Mouse (Mus musculus) MEL (cell line): ENCODE measurements around the gene 1600014C10Rik.

Source experiments
- CHD2 ChIP-seq: IDR thresholded peaks from 2 replicates; pipeline ENCODE4 v1.6.1; 2011; ENCODE audit warnings: low read length, improper control_type of control experiment
- CTCF ChIP-seq, 3 experiments: IDR thresholded peaks in 2 of 3; conservative IDR thresholded peaks in 1 of 3; 2 replicates each; pipeline ENCODE4 v1.5.1; 2011 to 2012; ENCODE audit warnings: low read length in 3 of 3, low read depth in 2 of 3, mild to moderate bottlenecking in 2 of 3, improper control_type of control experiment in 1 of 3, inconsistent platforms in 1 of 3, mixed read lengths in 1 of 3, moderate library complexity in 1 of 3; ENCODE audit not compliant: control insufficient read depth in 1 of 3, insufficient read depth in 1 of 3, poor library complexity in 1 of 3, severe bottlenecking in 1 of 3
- EP300 ChIP-seq, 2 experiments: IDR thresholded peaks; 2 replicates each; pipeline ENCODE4 v1.6.1; 2011; ENCODE audit warnings: improper control_type of control experiment in 2 of 2, low read length in 2 of 2, low read depth in 1 of 2, mild to moderate bottlenecking in 1 of 2
- GATA1 ChIP-seq: IDR thresholded peaks from 2 replicates; pipeline ENCODE4 v1.6.1; 2011; ENCODE audit warnings: low read depth, low read length, improper control_type of control experiment
- JUND ChIP-seq: IDR thresholded peaks from 2 replicates; pipeline ENCODE4 v1.6.1; 2011; ENCODE audit warnings: low read depth, mild to moderate bottlenecking, improper control_type of control experiment, low read length
- KAT2A ChIP-seq: conservative IDR thresholded peaks from 2 replicates; pipeline ENCODE4 v1.6.1; 2012; ENCODE audit warnings: low read depth, low read length, improper control_type of control experiment, inconsistent platforms
- MAFK ChIP-seq: IDR thresholded peaks from 2 replicates; pipeline ENCODE4 v1.6.1; 2011; ENCODE audit warnings: low read depth, mild to moderate bottlenecking, low read length, improper control_type of control experiment, borderline replicate concordance
- MXI1 ChIP-seq: IDR thresholded peaks from 2 replicates; pipeline ENCODE4 v1.6.1; 2011; ENCODE audit warnings: mild to moderate bottlenecking, low read depth, low read length, improper control_type of control experiment
- NELFE ChIP-seq: IDR thresholded peaks from 2 replicates; pipeline ENCODE4 v1.6.1; 2011; ENCODE audit warnings: low read depth, low read length, improper control_type of control experiment
- POLR2A ChIP-seq, 2 experiments: IDR thresholded peaks; 2 replicates each; pipeline ENCODE4 v1.6.1; 2011 to 2012; ENCODE audit warnings: low read length in 2 of 2, mild to moderate bottlenecking in 2 of 2, control low read depth in 1 of 2, improper control_type of control experiment in 1 of 2, low read depth in 1 of 2, moderate library complexity in 1 of 2; ENCODE audit not compliant: control insufficient read depth in 1 of 2, insufficient read depth in 1 of 2, poor library complexity in 1 of 2
- SIN3A ChIP-seq: IDR thresholded peaks from 2 replicates; pipeline ENCODE4 v1.6.1; 2012; ENCODE audit warnings: low read length, improper control_type of control experiment, inconsistent platforms
- UBTF ChIP-seq: IDR thresholded peaks from 2 replicates; pipeline ENCODE4 v1.6.1; 2012; ENCODE audit warnings: low read depth, mild to moderate bottlenecking, inconsistent platforms, low read length, improper control_type of control experiment, moderate library complexity, borderline replicate concordance; ENCODE audit not compliant: insufficient read depth
- ZMIZ1 ChIP-seq: IDR thresholded peaks from 2 replicates; pipeline ENCODE4 v1.6.1; 2012; ENCODE audit warnings: low read depth, mild to moderate bottlenecking, inconsistent platforms, low read length, improper control_type of control experiment, moderate library complexity

DNA sequence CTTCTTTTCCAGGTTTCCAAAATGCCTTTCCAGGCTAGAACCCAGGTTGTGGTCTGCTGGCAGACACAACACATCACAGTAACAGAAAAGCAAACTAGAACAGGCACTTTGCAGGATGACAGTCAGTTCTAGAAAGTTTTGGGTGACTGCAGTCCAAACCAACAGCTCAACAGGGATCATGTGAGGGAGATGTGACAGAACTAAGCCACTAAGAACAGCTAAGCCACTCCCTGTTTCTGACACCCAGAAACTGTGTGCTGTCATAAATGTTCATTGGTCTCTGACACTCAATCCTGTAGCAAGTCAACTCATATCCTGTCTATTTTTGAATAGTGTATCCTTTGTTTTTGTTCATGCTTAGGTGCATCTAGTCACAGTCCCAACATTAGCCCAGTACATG, 54.1 kb downstream of the 1600014C10Rik start:
- TF ChIP-seq MAFK (no peak), EP300 (IDR thresholded peaks at IDR 0.05; ENCODE audit: low read depth in 1 of 2, low read length in 2 of 2) (no peak), CTCF (IDR thresholded peaks at IDR 0.05 in 2 of 3, conservative IDR thresholded peaks at IDR 0.05 in 1 of 3; ENCODE audit: control insufficient read depth in 1 of 3, insufficient read depth in 1 of 3, low read depth in 2 of 3, low read length in 3 of 3, poor library complexity in 1 of 3, severe bottlenecking in 1 of 3) (no peak), SIN3A (no peak), GATA1 (no peak), POLR2A (IDR thresholded peaks at IDR 0.05; ENCODE audit: control insufficient read depth in 1 of 2, insufficient read depth in 1 of 2, low read depth in 1 of 2, low read length in 2 of 2, poor library complexity in 1 of 2) (no peak), ZMIZ1 (no peak), JUND (no peak), CHD2 (no peak), KAT2A (no peak), UBTF (no peak), MXI1 (no peak), NELFE (no peak)
